Mouse (Mus musculus): ENCODE measurements at regions not wholly inside any gene's neighbourhood (a gene's known extent, or its start where the extent isn't known, plus 50 kb on each side); places are given as distances from the start of the nearest gene placed in this dataset.
A peak's percentile ranks its signal among the peaks of the same experiment; 100 is the strongest.

DNA sequence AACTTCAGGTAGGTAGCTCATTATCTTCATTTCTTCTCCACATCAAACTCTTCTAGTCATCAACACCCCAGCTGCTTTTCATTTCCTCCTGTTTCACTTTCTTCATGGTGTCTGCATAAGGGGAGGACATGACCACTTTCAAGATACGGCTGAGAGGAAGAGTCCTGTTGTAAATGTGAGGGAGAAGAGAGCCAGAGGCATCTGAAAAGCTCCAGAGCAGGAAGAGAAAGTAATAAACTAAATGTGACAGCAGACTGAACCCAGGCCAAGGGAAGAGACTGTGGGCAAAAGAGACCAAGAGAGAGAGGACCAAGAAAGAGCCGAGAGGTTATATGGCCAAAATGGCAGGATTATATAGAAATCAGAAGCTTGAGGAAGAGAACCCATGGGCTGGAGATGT lies 312.5 kb upstream of the Acvr2a start:
- H3K27ac ChIP-seq: no peak overlapping the region

DNA sequence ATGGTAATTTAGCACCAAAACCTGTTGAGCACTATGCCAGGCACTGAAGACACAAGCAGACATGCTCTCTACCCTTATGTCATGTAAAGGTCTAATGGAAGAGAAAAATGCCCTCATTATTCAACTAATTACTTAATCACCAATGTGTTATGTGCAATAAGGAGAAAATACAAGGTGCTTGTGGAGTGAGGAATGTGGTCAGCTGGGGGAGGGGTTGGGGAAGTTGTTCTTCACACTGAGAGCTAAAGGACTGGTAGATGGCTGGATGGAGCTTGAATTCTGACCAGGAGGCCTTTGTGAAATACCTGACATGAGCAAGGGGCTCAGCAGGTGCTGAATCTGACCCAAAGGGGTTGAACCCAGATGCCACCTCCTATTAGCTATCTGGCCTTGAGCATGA lies 300.1 kb upstream of the Acvr2a start:
- no peak for ATAC-seq (ENCODE audit: borderline replicate concordance, extremely low read depth, low FRiP score, low TSS enrichment)
- Histone ChIP-seq H3K4me3 (no peak overlapping the region), H3K4me2 (no peak overlapping the region)

More for the DNA sequence above, 312.5 kb upstream of the Acvr2a start:
- WGBS: 48% methylated on average over 2 of the region's 2 CpGs
- no peak overlapping the region for H3K9ac ChIP-seq
- H3K4me3 ChIP-seq: no peak overlapping the region
- no peak overlapping the region for H3K4me2 ChIP-seq
- H3K4me1 ChIP-seq: no peaks in the 10 kb centered on the region
- no peaks in the 10 kb centered on the region for H3K36me3 ChIP-seq
- no peaks in the 10 kb centered on the region for H3K27me3 ChIP-seq
- no peaks in the 10 kb centered on the region for H3K9me3 ChIP-seq
- no peak for ATAC-seq (ENCODE audit: borderline replicate concordance, extremely low read depth, low FRiP score, low TSS enrichment)

GRCm38 (mm10) chr2:48519838-48520404 lies 294.0 kb upstream of the Acvr2a start:
- no peak overlapping the region for H3K27ac ChIP-seq
- H3K4me1 ChIP-seq: no peaks in the 10 kb centered on the region
- no peak overlapping the region for H3K4me3 ChIP-seq
- no peak overlapping the region for H3K4me2 ChIP-seq
- no peak for ATAC-seq (ENCODE audit: borderline replicate concordance, extremely low read depth, low FRiP score, low TSS enrichment)
- no peaks in the 10 kb centered on the region for H3K36me3 ChIP-seq
- H3K27me3 ChIP-seq: no peaks in the 10 kb centered on the region
- WGBS: 77% methylated on average over 5 of the region's 5 CpGs
- H3K9ac ChIP-seq: no peak overlapping the region
- H3K9me3 ChIP-seq: no peaks in the 10 kb centered on the region

More for the DNA sequence above, 300.1 kb upstream of the Acvr2a start:
- Histone ChIP-seq H3K9me3 (no peaks in the 10 kb centered on the region), H3K27me3 (no peaks in the 10 kb centered on the region), H3K9ac (no peak overlapping the region), H3K4me1 (0 out of 2 replicates have a peak, but pooled peaks cover 3% of the 10 kb centered on the region), H3K27ac (no peak overlapping the region), H3K36me3 (no peaks in the 10 kb centered on the region)

DNA sequence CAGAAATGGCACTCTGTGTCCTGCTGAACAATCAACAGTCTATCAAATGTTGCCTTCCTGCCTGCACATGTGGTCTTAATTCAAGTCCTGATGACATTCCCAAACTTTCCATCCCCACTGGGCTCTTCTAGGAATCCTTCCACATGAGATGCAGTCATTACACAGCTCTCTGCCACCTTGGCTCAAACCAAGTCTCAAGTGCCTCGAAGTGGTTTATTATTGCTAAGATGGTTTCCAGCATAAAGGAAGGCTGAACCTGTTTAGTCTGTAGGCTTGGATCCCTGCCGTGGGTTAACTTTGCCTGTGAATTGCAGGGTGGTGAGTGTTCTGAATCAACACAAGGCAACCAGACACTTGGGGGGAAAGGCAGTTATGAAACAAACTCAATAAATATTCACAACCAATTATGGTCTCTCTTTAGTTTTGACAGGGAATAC lies 293.4 kb upstream of the Acvr2a start:
- H3K27ac ChIP-seq: no peak overlapping the region
- WGBS: 59% methylated on average over 2 of the region's 2 CpGs
- no peak overlapping the region for H3K4me2 ChIP-seq
- no peak for ATAC-seq (ENCODE audit: borderline replicate concordance, extremely low read depth, low FRiP score, low TSS enrichment)
- H3K4me1 ChIP-seq: no peaks in the 10 kb centered on the region
- no peaks in the 10 kb centered on the region for H3K36me3 ChIP-seq
- H3K9ac ChIP-seq: no peak overlapping the region
- no peak overlapping the region for H3K4me3 ChIP-seq
- no peaks in the 10 kb centered on the region for H3K27me3 ChIP-seq
- no peaks in the 10 kb centered on the region for H3K9me3 ChIP-seq

DNA sequence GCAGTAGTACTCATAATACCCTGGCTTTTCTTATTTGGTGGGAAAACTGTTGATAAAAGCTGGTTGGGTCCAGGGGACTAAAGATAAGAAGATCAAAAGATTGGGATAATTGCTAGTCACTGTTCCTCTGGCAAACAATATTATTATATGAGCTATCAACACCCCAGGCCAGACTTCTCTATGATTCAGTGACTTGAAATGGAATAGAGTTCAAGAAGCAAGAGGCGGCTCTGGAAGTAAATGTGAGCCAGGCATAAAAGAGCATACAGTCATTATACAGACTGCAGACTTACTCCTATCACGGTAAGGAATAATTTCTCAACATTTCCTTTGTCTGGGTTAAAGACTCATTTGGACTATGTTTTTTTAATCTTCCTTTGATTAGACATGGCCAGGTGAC lies 278.5 kb upstream of the Acvr2a start:
- H3K27me3 ChIP-seq: no peaks in the 10 kb centered on the region
- ATAC-seq (ENCODE audit: borderline replicate concordance, extremely low read depth, low FRiP score, low TSS enrichment): no peak
- H3K9me3 ChIP-seq: no peaks in the 10 kb centered on the region
- peaks cover 4% of the 10 kb centered on the region; the same call in 1 of the 2 replicates for H3K4me1 ChIP-seq
- no peak overlapping the region for H3K4me3 ChIP-seq
- H3K9ac ChIP-seq: no peak overlapping the region
- H3K36me3 ChIP-seq: no peaks in the 10 kb centered on the region
- H3K4me2 ChIP-seq: no peak overlapping the region
- no peak overlapping the region for H3K27ac ChIP-seq
- WGBS: 81% methylated on average over 2 of the region's 2 CpGs

GRCm38 (mm10) chr2:48536930-48537329 lies 277.0 kb upstream of the Acvr2a start:
- H3K4me3 ChIP-seq: no peak overlapping the region
- H3K36me3 ChIP-seq: no peaks in the 10 kb centered on the region
- WGBS: 75% methylated on average over 4 of the region's 4 CpGs
- no peak for ATAC-seq (ENCODE audit: borderline replicate concordance, extremely low read depth, low FRiP score, low TSS enrichment)
- H3K27ac ChIP-seq: no peak overlapping the region
- no peak overlapping the region for H3K9ac ChIP-seq
- no peak overlapping the region for H3K4me2 ChIP-seq
- no peaks in the 10 kb centered on the region for H3K27me3 ChIP-seq
- H3K9me3 ChIP-seq: no peaks in the 10 kb centered on the region
- H3K4me1 ChIP-seq: peaks cover 4% of the 10 kb centered on the region; the same call in 1 of the 2 replicates

- H3K9me3 ChIP-seq: no peaks in the 10 kb centered on the region
- H3K27me3 ChIP-seq: no peaks in the 10 kb centered on the region
- WGBS: 57% methylated on average over 13 of the region's 13 CpGs
- no peak overlapping the region for H3K27ac ChIP-seq
- no peak overlapping the region for H3K9ac ChIP-seq
- H3K36me3 ChIP-seq: no peaks in the 10 kb centered on the region
- peaks cover 4% of the 10 kb centered on the region; the same call in 1 of the 2 replicates for H3K4me1 ChIP-seq
- no peak; the same call in 1 of the 2 replicates for ATAC-seq (ENCODE audit: borderline replicate concordance, extremely low read depth, low FRiP score, low TSS enrichment)
- H3K4me2 ChIP-seq: no peak overlapping the region; the same call in 1 of the 2 replicates
- no peak overlapping the region for H3K4me3 ChIP-seq
These were observed 275.1 kb upstream of the Acvr2a start for GRCm38 (mm10) chr2:48538668-48539341.

GRCm38 (mm10) chr2:48539465-48540055 lies 274.3 kb upstream of the Acvr2a start:
- Histone ChIP-seq H3K4me2 (no peak overlapping the region), H3K4me3 (no peak overlapping the region), H3K36me3 (no peaks in the 10 kb centered on the region), H3K27ac (no peak overlapping the region), H3K9me3 (no peaks in the 10 kb centered on the region), H3K4me1 (peaks cover 4% of the 10 kb centered on the region; the same call in 1 of the 2 replicates), H3K27me3 (no peaks in the 10 kb centered on the region), H3K9ac (no peak overlapping the region)
- 0 out of 2 replicates have a peak, but pooled peaks have one; percentile 42 for ATAC-seq (ENCODE audit: borderline replicate concordance, extremely low read depth, low FRiP score, low TSS enrichment)
- 57% methylated on average over 4 of the region's 4 CpGs for WGBS

GRCm38 (mm10) chr2:48544377-48544776 lies 269.5 kb upstream of the Acvr2a start:
- no peak overlapping the region for H3K9ac ChIP-seq
- no peaks in the 10 kb centered on the region for H3K9me3 ChIP-seq
- H3K27ac ChIP-seq: no peak overlapping the region
- 70% methylated on average over 4 of the region's 4 CpGs for WGBS
- no peaks in the 10 kb centered on the region for H3K36me3 ChIP-seq
- no peaks in the 10 kb centered on the region for H3K27me3 ChIP-seq
- H3K4me3 ChIP-seq: no peak overlapping the region
- no peak overlapping the region for H3K4me2 ChIP-seq
- no peak for ATAC-seq (ENCODE audit: borderline replicate concordance, extremely low read depth, low FRiP score, low TSS enrichment)
- peaks cover 4% of the 10 kb centered on the region; the same call in 1 of the 2 replicates for H3K4me1 ChIP-seq

- Histone ChIP-seq H3K36me3 (no peaks in the 10 kb centered on the region), H3K4me2 (no peak overlapping the region), H3K9ac (no peak overlapping the region), H3K9me3 (no peaks in the 10 kb centered on the region), H3K27ac (no peak overlapping the region), H3K27me3 (no peaks in the 10 kb centered on the region), H3K4me1 (no peaks in the 10 kb centered on the region; the same call in 1 of the 2 replicates), H3K4me3 (no peak overlapping the region)
- ATAC-seq (ENCODE audit: borderline replicate concordance, extremely low read depth, low FRiP score, low TSS enrichment): no peak
- 73% methylated on average over 4 of the region's 4 CpGs for WGBS
These were observed 268.8 kb upstream of the Acvr2a start for GRCm38 (mm10) chr2:48545072-48545471.

GRCm38 (mm10) chr2:48545679-48546078 lies 268.2 kb upstream of the Acvr2a start:
- ATAC-seq (ENCODE audit: borderline replicate concordance, extremely low read depth, low FRiP score, low TSS enrichment): no peak
- Histone ChIP-seq H3K4me1 (no peaks in the 10 kb centered on the region), H3K27me3 (no peaks in the 10 kb centered on the region), H3K4me3 (no peak overlapping the region), H3K36me3 (no peaks in the 10 kb centered on the region), H3K27ac (no peak overlapping the region), H3K9ac (no peak overlapping the region), H3K9me3 (no peaks in the 10 kb centered on the region), H3K4me2 (no peak overlapping the region)
- 63% methylated on average over 4 of the region's 4 CpGs for WGBS

DNA sequence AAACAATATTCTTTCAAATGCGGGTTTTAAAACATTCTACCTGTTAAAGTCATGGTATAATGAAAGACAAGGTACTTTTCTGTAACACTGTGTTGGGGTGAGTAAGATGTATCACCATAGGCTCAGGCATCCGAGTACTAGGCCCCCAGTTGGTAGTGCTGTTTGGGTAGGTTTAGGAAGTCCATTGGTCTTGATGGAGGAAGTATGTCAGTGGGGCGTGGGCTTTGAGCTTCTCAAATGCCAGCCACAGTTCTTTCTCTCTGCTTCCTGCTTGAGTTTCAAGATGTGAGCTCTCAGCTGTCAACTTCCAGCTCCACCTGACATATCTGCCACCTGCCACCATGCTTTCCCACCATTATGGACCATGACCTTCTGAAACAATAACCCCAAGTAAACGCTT lies 267.7 kb upstream of the Acvr2a start:
- H3K4me2 ChIP-seq: no peak overlapping the region
- no peak overlapping the region for H3K9ac ChIP-seq
- H3K4me3 ChIP-seq: no peak overlapping the region
- no peaks in the 10 kb centered on the region for H3K36me3 ChIP-seq
- H3K4me1 ChIP-seq: no peaks in the 10 kb centered on the region
- H3K27me3 ChIP-seq: no peaks in the 10 kb centered on the region
- H3K27ac ChIP-seq: no peak overlapping the region
- ATAC-seq (ENCODE audit: borderline replicate concordance, extremely low read depth, low FRiP score, low TSS enrichment): no peak
- no peaks in the 10 kb centered on the region for H3K9me3 ChIP-seq
- WGBS: 87% methylated on average over 4 of the region's 4 CpGs
